Mouse (Mus musculus): ENCODE measurements around the gene Krba1.

Krba1 gene

GRCm38 (mm10) chr6:48424074-48424473 is 28.7 kb downstream of the Krba1 start:
- in situ Hi-C loops (cut with MboI, MseI): no loop called here

GRCm38 (mm10) chr6:48426956-48427355 is 31.6 kb downstream of the Krba1 start:
- in situ Hi-C loops (cut with MboI, MseI): no loop called here

GRCm38 (mm10) chr6:48428769-48429557 is 33.6 kb downstream of the Krba1 start:
- in situ Hi-C loops (cut with MboI, MseI): no loop called here

GRCm38 (mm10) chr6:48430748-48431147 is 35.4 kb downstream of the Krba1 start:
- in situ Hi-C loops (cut with MboI, MseI): no loop called here

- in situ Hi-C loops (cut with MboI, MseI): no loop called here
These were observed 37.8 kb downstream of the Krba1 start for GRCm38 (mm10) chr6:48432893-48433816.

GRCm38 (mm10) chr6:48434651-48435050 is 39.3 kb downstream of the Krba1 start:
- in situ Hi-C loops (cut with MboI, MseI): no loop called here

GRCm38 (mm10) chr6:48435111-48435510 is 39.7 kb downstream of the Krba1 start:
- in situ Hi-C loops (cut with MboI, MseI): no loop called here

- in situ Hi-C loops (cut with MboI, MseI): no loop called here
These were observed 40.4 kb downstream of the Krba1 start for GRCm38 (mm10) chr6:48435706-48436349.

- in situ Hi-C loops (cut with MboI, MseI): no loop called here
These were observed 42.4 kb downstream of the Krba1 start for GRCm38 (mm10) chr6:48437679-48438376.

GRCm38 (mm10) chr6:48438475-48439125 is 43.2 kb downstream of the Krba1 start:
- in situ Hi-C loops (cut with MboI, MseI): no loop called here

- in situ Hi-C loops (cut with MboI, MseI): no loop called here
These were observed 44.3 kb downstream of the Krba1 start for GRCm38 (mm10) chr6:48439654-48440053.

- in situ Hi-C loops (cut with MboI, MseI): no loop called here
These were observed 45.1 kb downstream of the Krba1 start for GRCm38 (mm10) chr6:48440306-48441014.

- in situ Hi-C loops (cut with MboI, MseI): no loop called here
These were observed 48.4 kb downstream of the Krba1 start for GRCm38 (mm10) chr6:48443592-48444309.

GRCm38 (mm10) chr6:48444310-48445180 is 49.2 kb downstream of the Krba1 start:
- in situ Hi-C loops (cut with MboI, MseI): no loop called here

- in situ Hi-C loops (cut with MboI, MseI): no loop called here
These were observed 50.1 kb downstream of the Krba1 start, which contains the start of gene Zfp467 for GRCm38 (mm10) chr6:48445181-48446101. TSS of gene Zfp467 (minus strand) at chr6:48445825.

GRCm38 (mm10) chr6:48446256-48446655 is 50.9 kb downstream of the Krba1 start:
- in situ Hi-C loops (cut with MboI, MseI): no loop called here

- in situ Hi-C loops (cut with MboI, MseI): no loop called here
These were observed 51.5 kb downstream of the Krba1 start for GRCm38 (mm10) chr6:48446896-48447295.

All from regulatory T cell (primary cell).